Mouse (Mus musculus) right cerebral cortex, postnatal 25 days (tissue): Measurements from ENCODE around the gene Tmed2.
"Not testable (repeated sequence)": the region's sequence is repeated elsewhere in the genome, so short reads cannot be mapped to it uniquely, and the experiment has no call there.

ENCODE experiments used
- DNase-seq: peaks from one replicate; pipeline ENCODE4 v3.0.0; 2022

Tmed2 gene

DNA sequence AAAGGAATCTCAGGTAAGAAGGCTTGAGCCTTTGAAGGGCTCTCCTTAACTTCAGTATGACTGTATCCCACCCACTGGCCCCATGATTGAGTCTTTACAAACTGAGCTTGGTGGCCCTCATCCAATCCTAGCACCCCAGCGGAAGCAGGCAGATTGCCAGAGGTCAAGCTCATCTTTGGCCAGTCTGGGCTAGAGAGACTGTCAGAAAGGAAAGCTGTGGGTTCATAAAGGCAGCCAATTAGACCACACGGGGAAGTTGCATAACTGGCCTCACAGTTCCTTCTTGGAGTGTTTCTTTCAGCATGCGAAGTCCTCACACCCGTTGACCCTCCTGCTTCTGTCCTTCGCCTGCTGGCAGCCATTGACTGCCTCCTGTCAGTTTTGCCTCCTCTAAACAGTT lies 42.0 kb downstream of the Tmed2 start:
- DNase-seq = no peak

DNA sequence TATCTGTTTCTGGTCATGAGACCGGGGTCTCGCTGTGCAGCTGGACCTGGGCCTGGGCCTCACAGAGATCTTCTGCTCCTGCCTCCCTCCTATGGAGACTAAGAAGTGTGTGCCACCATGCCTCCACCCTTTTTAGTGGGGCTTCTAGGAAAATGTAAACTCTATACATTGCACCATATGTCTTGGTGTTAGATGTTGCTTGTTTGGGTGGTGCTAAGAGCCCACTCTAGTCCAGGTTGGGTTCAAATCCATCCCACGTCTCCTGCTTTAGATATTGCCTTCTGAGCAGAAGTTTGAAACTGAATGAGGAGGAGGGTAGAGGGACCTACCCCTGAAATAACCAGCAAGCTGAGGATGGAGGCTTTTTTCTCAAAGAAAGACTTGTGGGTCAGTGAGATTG lies 52.3 kb downstream of the Tmed2 start:
- DNase-seq = no peak

- DNase-seq = peak; percentile 93
Measured at GRCm38 (mm10) chr5:124598224-124599174, 58.0 kb downstream of the Tmed2 start.

DNA sequence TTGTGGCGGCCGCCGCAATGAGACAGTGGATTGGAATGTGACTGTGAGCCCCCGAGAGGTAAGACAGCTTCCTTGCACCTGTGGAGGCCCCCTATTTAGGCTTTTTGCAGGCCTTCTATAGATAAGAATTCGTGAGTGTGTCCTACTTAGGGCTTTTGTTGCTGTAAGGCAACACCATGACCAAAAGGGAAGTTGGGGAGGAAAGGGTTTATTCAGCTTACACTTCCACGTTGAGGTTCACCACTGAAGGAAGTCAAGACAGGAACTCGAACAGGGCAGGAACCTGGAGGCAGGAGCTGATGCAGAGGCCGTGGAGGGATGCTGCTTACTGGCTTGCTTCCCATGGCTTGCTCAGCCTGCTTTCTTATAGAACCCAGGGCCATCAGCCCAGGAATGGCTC lies 59.2 kb downstream of the Tmed2 start:
- not testable (repeated sequence) for DNase-seq
